Mouse (Mus musculus) thymus, adult 2 months (tissue): ENCODE results near the gene Col26a1.

ENCODE experiments used
- CTCF ChIP-seq: fragments of 200-500 bp; IDR thresholded peaks from 2 replicates; pipeline ENCODE4 v1.5.1; 2012; ENCODE audit warnings: mild to moderate bottlenecking, control low read depth, low read length, moderate library complexity, borderline replicate concordance; ENCODE audit not compliant: control insufficient read depth, poor library complexity, insufficient read depth; ENCODE audit errors: extremely low read depth
- POLR2A ChIP-seq: fragments of 200-500 bp; IDR thresholded peaks from 2 replicates; pipeline ENCODE4 v1.6.1; 2012; ENCODE audit warnings: mild to moderate bottlenecking, low read length, control low read depth, moderate library complexity; ENCODE audit not compliant: control insufficient read depth, poor library complexity, insufficient read depth; ENCODE audit errors: extremely low read depth

DNA sequence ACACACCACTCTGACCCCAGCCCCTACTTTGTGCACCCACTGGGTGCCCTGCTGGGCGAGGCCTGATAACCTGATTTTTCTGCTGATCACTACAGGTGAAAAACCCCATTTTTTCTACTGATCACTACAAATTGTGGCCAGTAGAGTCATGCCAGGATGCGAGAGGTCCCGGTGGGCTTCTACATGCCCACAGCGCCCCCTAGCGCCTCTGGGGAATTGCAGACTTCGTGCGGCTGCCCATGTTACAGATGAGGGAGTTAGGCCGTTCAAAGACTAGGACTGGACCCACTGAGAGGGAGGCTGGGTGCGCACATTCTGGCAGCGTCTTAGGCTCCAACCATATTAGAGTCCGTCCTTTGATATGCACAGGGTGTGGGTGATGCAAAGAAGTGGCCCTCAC lies 168.1 kb downstream of the Col26a1 start:
- no peak for TF ChIP-seq POLR2A
- TF ChIP-seq CTCF, result peak; percentile 91
